Mouse (Mus musculus) limb, embryonic 14.5 days (tissue): ENCODE data around the gene Slc25a43. TPM values are rescaled to one million over a fixed set of nuclear protein-coding genes. Genes with fewer than 3 reads are reported as not detected.
A peak's percentile ranks its signal among the peaks of the same experiment; 100 is the strongest.

Experiments
- ATAC-seq: fragments of 200-750 bp; cut with Nextera tagmentation; 2 replicates; pipeline ENCODE4 v1.8.0; 2017; ENCODE audit warnings: low read depth, moderate number of reproducible peaks, moderate TSS enrichment; ENCODE audit not compliant: low FRiP score
- DNase-seq: peaks from one replicate; pipeline ENCODE4 v3.0.0-alpha.2; 2015; ENCODE audit warnings: low spot score
- H3K27ac ChIP-seq: fragments of 300-500 bp; sonication (generic); replicated peaks from 2 replicates; pipeline ENCODE4 v1.5.1; 2014; ENCODE audit warnings: low read depth, mild to moderate bottlenecking, low read length, moderate library complexity, mixed read lengths
- H3K27me3 ChIP-seq: fragments of 300-500 bp; sonication (generic); 2 replicates; pipeline ENCODE4 v1.6.1; 2014; ENCODE audit warnings: low read length, mixed read lengths; ENCODE audit not compliant: control insufficient read depth, insufficient read depth
- H3K36me3 ChIP-seq: fragments of 300-500 bp; sonication (generic); 2 replicates; pipeline ENCODE4 v1.6.1; 2014; ENCODE audit warnings: mild to moderate bottlenecking, low read length, moderate library complexity, mixed read lengths; ENCODE audit not compliant: control insufficient read depth, insufficient read depth
- H3K4me1 ChIP-seq: fragments of 300-500 bp; sonication (generic); 2 replicates; pipeline ENCODE4 v1.6.1; 2014; ENCODE audit warnings: antibody characterized with exemption, low read length, mixed read lengths; ENCODE audit not compliant: control insufficient read depth, insufficient read depth
- H3K4me2 ChIP-seq: fragments of 300-500 bp; sonication (generic); replicated peaks from 2 replicates; pipeline ENCODE4 v1.6.1; 2014; ENCODE audit warnings: low read depth, mild to moderate bottlenecking, low read length, moderate library complexity; ENCODE audit not compliant: severe bottlenecking
- H3K4me3 ChIP-seq: fragments of 300-500 bp; sonication (generic); replicated peaks from 2 replicates; pipeline ENCODE4 v1.5.1; 2014; ENCODE audit warnings: low read length
- H3K9ac ChIP-seq: fragments of 300-500 bp; sonication (generic); 2 replicates; pipeline ENCODE4 v1.6.1; 2014; ENCODE audit warnings: mild to moderate bottlenecking, low read depth, low read length, moderate library complexity; ENCODE audit not compliant: severe bottlenecking
- H3K9me3 ChIP-seq: fragments of 300-500 bp; sonication (generic); 2 replicates; pipeline ENCODE4 v1.6.1; 2016; ENCODE audit warnings: low read length; ENCODE audit not compliant: control insufficient read depth
- POLR2A ChIP-seq: fragments of 200-500 bp; IDR thresholded peaks from 2 replicates; pipeline ENCODE4 v1.8.0; 2012; ENCODE audit warnings: inconsistent platforms, mild to moderate bottlenecking, moderate library complexity, borderline replicate concordance; ENCODE audit not compliant: insufficient read depth, insufficient read length; ENCODE audit errors: extremely low read depth
- WGBS: fragments of 180-500 bp; shearing (Covaris S2); extraction: QIAGEN DNeasy Blood & Tissue Kit; methylation state at CpG from one replicate; pipeline ENCODE4 v1.1.7; 2014; 5-methylcytosine and 5-hydroxymethylcytosine counted together
- polyA plus RNA-seq, 2 experiments: library from polyadenylated mRNA; depleted of rRNA in 1 of 2; stranded (reverse) in 1 of 2; unstranded in 1 of 2; fragments of >200 nt; fragmentation: Nextera tagmentation in 1 of 2; extraction: Ambion mirVana in 1 of 2; gene quantifications; 2 replicates each; pipeline versions ENCODE4 v1.2.1 to v1.2.3; 2012 to 2014

The Slc25a43 gene
- polyA plus RNA-seq, 2 experiments: 1.8 to 2.3 TPM

GRCm38 (mm10) chrX:36757796-36758472, 14.5 kb downstream of the Slc25a43 start:
- no peak for TF ChIP-seq POLR2A
- H3K9me3 ChIP-seq: no peaks in the 10 kb centered on the region
- no peaks in the 10 kb centered on the region for H3K27me3 ChIP-seq
- no peak overlapping the region for H3K9ac ChIP-seq
- no peak for DNase-seq
- H3K36me3 ChIP-seq: no peaks in the 10 kb centered on the region
- H3K4me1 ChIP-seq: no peaks in the 10 kb centered on the region
- WGBS: 63% methylated on average over 7 of the region's 7 CpGs
- no peak overlapping the region for H3K4me2 ChIP-seq
- no peak for ATAC-seq
- H3K4me3 ChIP-seq: no peak overlapping the region
- no peak overlapping the region for H3K27ac ChIP-seq

GRCm38 (mm10) chrX:36758566-36758965, 15.1 kb downstream of the Slc25a43 start:
- no peaks in the 10 kb centered on the region for H3K27me3 ChIP-seq
- no peak overlapping the region for H3K9ac ChIP-seq
- no peaks in the 10 kb centered on the region for H3K36me3 ChIP-seq
- ATAC-seq (no peak), DNase-seq (no peak)
- H3K4me1 ChIP-seq: no peaks in the 10 kb centered on the region
- 68% methylated on average over 6 of the region's 6 CpGs for WGBS
- H3K27ac ChIP-seq: no peak overlapping the region
- H3K4me3 ChIP-seq: no peak overlapping the region
- no peaks in the 10 kb centered on the region for H3K9me3 ChIP-seq
- no peak for TF ChIP-seq POLR2A
- H3K4me2 ChIP-seq: no peak overlapping the region

DNA sequence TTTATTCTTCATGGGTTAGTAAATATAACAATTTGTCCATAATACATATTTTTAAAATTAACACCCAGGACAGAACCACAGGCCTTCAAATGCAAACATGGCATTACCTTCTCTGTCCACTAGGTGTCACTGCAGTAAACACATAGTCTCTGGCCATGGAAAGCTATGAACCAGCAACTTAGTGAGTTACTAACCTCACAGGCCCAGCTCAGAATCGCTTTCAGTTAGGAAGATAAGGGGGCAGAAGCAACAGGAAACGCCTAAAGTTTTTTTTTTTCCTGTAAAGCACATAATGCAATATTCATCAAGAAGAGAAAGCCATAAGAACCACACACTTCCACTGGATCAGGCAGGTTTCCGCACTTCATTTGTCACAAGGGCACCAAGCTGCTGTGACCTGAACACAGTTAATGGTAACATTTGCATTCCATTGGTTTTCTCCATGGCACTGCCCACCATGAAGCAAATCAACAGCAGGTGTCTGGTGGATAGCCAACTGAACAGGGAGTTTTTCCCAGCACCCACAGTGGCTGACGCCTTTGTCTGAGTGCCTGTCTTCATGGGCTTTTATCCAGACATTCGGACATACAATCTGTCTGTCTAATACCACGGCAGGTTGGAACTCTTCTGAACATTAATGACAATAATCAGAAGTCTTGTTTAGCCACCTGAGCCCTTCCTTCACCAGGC, 17.6 kb downstream of the Slc25a43 start:
- H3K27me3 ChIP-seq: no peaks in the 10 kb centered on the region
- no peak overlapping the region for H3K4me3 ChIP-seq
- no peak overlapping the region for H3K9ac ChIP-seq
- H3K9me3 ChIP-seq: no peaks in the 10 kb centered on the region
- ATAC-seq (no peak), DNase-seq (peak; percentile 40)
- TF ChIP-seq POLR2A: no peak
- no peak overlapping the region for H3K4me2 ChIP-seq
- H3K36me3 ChIP-seq: no peaks in the 10 kb centered on the region
- no peaks in the 10 kb centered on the region for H3K4me1 ChIP-seq
- 66% methylated on average over 6 of the region's 6 CpGs for WGBS
- no peak overlapping the region for H3K27ac ChIP-seq

DNA sequence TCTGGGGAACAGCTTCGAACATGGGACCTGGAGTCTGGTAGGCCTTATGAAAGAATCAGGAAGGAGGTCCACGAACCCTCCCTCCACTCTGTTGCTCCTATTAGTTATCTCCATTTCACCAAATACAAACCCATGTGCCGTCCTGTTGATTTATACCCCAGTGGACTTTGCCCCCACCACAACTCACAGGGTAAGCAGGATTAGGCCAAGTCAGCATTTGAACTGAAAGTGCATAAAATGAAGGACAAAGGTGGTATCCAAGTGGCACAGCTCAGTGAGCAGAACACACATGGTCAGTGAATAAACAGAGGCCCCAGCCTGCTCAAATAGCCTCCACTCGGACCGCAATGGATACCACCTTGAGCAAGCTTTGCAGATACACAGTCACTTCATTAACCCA, 18.8 kb downstream of the Slc25a43 start:
- H3K4me3 ChIP-seq: no peak overlapping the region
- no peak overlapping the region for H3K4me2 ChIP-seq
- no peaks in the 10 kb centered on the region for H3K4me1 ChIP-seq
- DNase-seq (no peak), ATAC-seq (no peak)
- H3K36me3 ChIP-seq: no peaks in the 10 kb centered on the region
- no peak overlapping the region for H3K9ac ChIP-seq
- H3K9me3 ChIP-seq: no peaks in the 10 kb centered on the region
- TF ChIP-seq POLR2A: no peak
- H3K27ac ChIP-seq: no peak overlapping the region
- H3K27me3 ChIP-seq: no peaks in the 10 kb centered on the region
- 91% methylated on average over 5 of the region's 5 CpGs for WGBS

DNA sequence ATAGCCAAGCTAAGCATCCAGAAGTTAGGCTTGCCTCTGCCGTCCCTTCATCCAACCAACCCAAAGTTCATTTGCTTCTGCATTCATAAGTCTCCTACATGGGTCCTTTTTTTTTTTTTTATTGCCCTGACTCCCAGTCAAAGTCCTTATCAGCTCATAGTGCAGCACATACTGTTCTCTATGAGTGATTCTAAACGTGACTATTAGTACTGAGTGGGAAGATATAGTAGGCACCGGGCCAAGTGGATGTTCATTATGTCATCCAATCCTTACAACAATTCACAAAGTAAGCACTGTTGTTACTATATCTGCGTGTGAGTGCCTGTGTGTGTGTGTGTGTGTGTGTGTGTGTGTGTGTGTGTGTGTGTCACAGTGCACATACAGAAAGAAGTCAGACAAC, 19.4 kb downstream of the Slc25a43 start:
- no peak for DNase-seq
- WGBS: 73% methylated on average over 4 of the region's 4 CpGs

More for the DNA sequence above, 19.4 kb downstream of the Slc25a43 start:
- Histone ChIP-seq H3K4me3 (no peak overlapping the region), H3K4me1 (no peaks in the 10 kb centered on the region), H3K27ac (no peak overlapping the region), H3K36me3 (no peaks in the 10 kb centered on the region), H3K9me3 (no peaks in the 10 kb centered on the region), H3K27me3 (no peaks in the 10 kb centered on the region), H3K4me2 (no peak overlapping the region), H3K9ac (no peak overlapping the region)
- ATAC-seq: no peak
- TF ChIP-seq POLR2A: no peak
